Mouse (Mus musculus) neural tube, embryonic 12.5 days (tissue): ENCODE measurements around the gene Kif14. TPM values are rescaled to one million over a fixed set of nuclear protein-coding genes. Genes with fewer than 3 reads are reported as not detected.

Experiments used
- ATAC-seq: fragments of 200-750 bp; cut with Nextera tagmentation; 2 replicates; pipeline ENCODE4 v1.8.0; 2017; ENCODE audit warnings: low read depth, mild to moderate bottlenecking, moderate TSS enrichment, moderate library complexity; ENCODE audit not compliant: low FRiP score
- H3K27ac ChIP-seq: fragments of 300-500 bp; sonication (generic); 2 replicates; pipeline ENCODE4 v1.5.1; 2016
- H3K27me3 ChIP-seq: fragments of 300-500 bp; sonication (generic); replicated peaks from 2 replicates; pipeline ENCODE4 v1.6.1; 2016; ENCODE audit warnings: mild to moderate bottlenecking
- H3K36me3 ChIP-seq: fragments of 300-500 bp; sonication (generic); 2 replicates; pipeline ENCODE4 v1.6.1; 2016; ENCODE audit warnings: mild to moderate bottlenecking
- H3K4me1 ChIP-seq: fragments of 300-500 bp; sonication (generic); 2 replicates; pipeline ENCODE4 v1.6.1; 2016
- H3K4me2 ChIP-seq: fragments of 300-500 bp; sonication (generic); replicated peaks from 2 replicates; pipeline ENCODE4 v1.6.1; 2016; ENCODE audit warnings: mild to moderate bottlenecking
- H3K4me3 ChIP-seq: fragments of 300-500 bp; sonication (generic); 2 replicates; pipeline ENCODE4 v1.5.1; 2016
- H3K9ac ChIP-seq: fragments of 300-500 bp; sonication (generic); 2 replicates; pipeline ENCODE4 v1.6.1; 2016; ENCODE audit warnings: mild to moderate bottlenecking
- H3K9me3 ChIP-seq: fragments of 300-500 bp; sonication (generic); 2 replicates; pipeline ENCODE4 v1.6.1; 2016; ENCODE audit warnings: mild to moderate bottlenecking
- WGBS: fragments of 180-500 bp; shearing (Covaris S2); methylation state at CpG from one replicate; pipeline ENCODE4 v1.1.7; 2016; 5-methylcytosine and 5-hydroxymethylcytosine counted together
- polyA plus RNA-seq: library from polyadenylated mRNA; unstranded; fragments of >200 nt; fragmentation: Nextera tagmentation; extraction: Ambion mirVana; gene quantifications from 2 replicates; pipeline ENCODE4 v1.2.1, GENCODE M21; 2016

Kif14 gene
- polyA plus RNA-seq, 1 experiment from 2014 or later = 3.9 TPM

- no peak for ATAC-seq
- 71% methylated on average over 5 of the region's 5 CpGs for WGBS
Measured at GRCm38 (mm10) chr1:136452421-136452820, 13.7 kb upstream of the Kif14 start.

GRCm38 (mm10) chr1:136455756-136456585 lies 10.2 kb upstream of the Kif14 start:
- H3K27me3 ChIP-seq = no peaks in the 10 kb centered on the region
- no peak for ATAC-seq
- no peaks in the 10 kb centered on the region for H3K4me1 ChIP-seq
- no peak overlapping the region for H3K9ac ChIP-seq
- no peak overlapping the region for H3K4me3 ChIP-seq
- H3K27ac ChIP-seq = no peak overlapping the region
- no peak overlapping the region for H3K4me2 ChIP-seq
- whole genome bisulfite sequencing = 80% methylated on average over 17 of the region's 17 CpGs
- H3K36me3 ChIP-seq = no peaks in the 10 kb centered on the region
- no peaks in the 10 kb centered on the region for H3K9me3 ChIP-seq

More at GRCm38 (mm10) chr1:136452421-136452820, 13.7 kb upstream of the Kif14 start:
- Histone ChIP-seq H3K27me3 (no peaks in the 10 kb centered on the region), H3K4me1 (no peaks in the 10 kb centered on the region), H3K36me3 (no peaks in the 10 kb centered on the region), H3K4me2 (no peak overlapping the region), H3K27ac (no peak overlapping the region), H3K9ac (no peak overlapping the region), H3K9me3 (no peaks in the 10 kb centered on the region), H3K4me3 (no peak overlapping the region)

GRCm38 (mm10) chr1:136456741-136457140 lies 9.4 kb upstream of the Kif14 start:
- H3K9ac ChIP-seq = no peak overlapping the region
- H3K27ac ChIP-seq = no peak overlapping the region
- no peak overlapping the region for H3K4me3 ChIP-seq
- H3K36me3 ChIP-seq = no peaks in the 10 kb centered on the region
- 94% methylated on average over 6 of the region's 6 CpGs for WGBS
- no peak for ATAC-seq
- no peaks in the 10 kb centered on the region for H3K9me3 ChIP-seq
- no peaks in the 10 kb centered on the region for H3K4me1 ChIP-seq
- H3K27me3 ChIP-seq = no peaks in the 10 kb centered on the region
- H3K4me2 ChIP-seq = no peak overlapping the region

- no peak for ATAC-seq
- Histone ChIP-seq H3K36me3 (no peaks in the 10 kb centered on the region), H3K27me3 (no peaks in the 10 kb centered on the region), H3K4me3 (no peak overlapping the region), H3K4me1 (no peaks in the 10 kb centered on the region), H3K4me2 (no peak overlapping the region), H3K27ac (no peak overlapping the region), H3K9ac (no peak overlapping the region), H3K9me3 (no peaks in the 10 kb centered on the region)
- 67% methylated on average over 4 of the region's 4 CpGs for WGBS
Measured at GRCm38 (mm10) chr1:136457403-136457802, 8.7 kb upstream of the Kif14 start.

- H3K36me3 ChIP-seq = no peaks in the 10 kb centered on the region
- WGBS = 29% methylated on average over 9 of the region's 9 CpGs
- no peak for ATAC-seq
- H3K4me1 ChIP-seq = no peaks in the 10 kb centered on the region
- H3K9me3 ChIP-seq = no peaks in the 10 kb centered on the region
- H3K27ac ChIP-seq = no peak overlapping the region
- no peak overlapping the region for H3K9ac ChIP-seq
- H3K4me2 ChIP-seq = no peak overlapping the region
- no peak overlapping the region for H3K4me3 ChIP-seq
- no peaks in the 10 kb centered on the region for H3K27me3 ChIP-seq
Measured at GRCm38 (mm10) chr1:136458691-136459245, 7.4 kb upstream of the Kif14 start.

GRCm38 (mm10) chr1:136462443-136462842 lies 3.7 kb upstream of the Kif14 start:
- Histone ChIP-seq H3K4me1 (peaks cover 9% of the 10 kb centered on the region), H3K36me3 (no peaks in the 10 kb centered on the region), H3K27ac (no peak overlapping the region), H3K27me3 (no peaks in the 10 kb centered on the region), H3K4me3 (no peak overlapping the region), H3K9me3 (no peaks in the 10 kb centered on the region), H3K4me2 (no peak overlapping the region), H3K9ac (no peak overlapping the region)
- 58% methylated on average over 10 of the region's 10 CpGs for WGBS
- ATAC-seq = no peak

GRCm38 (mm10) chr1:136465168-136465567 lies 975 bp upstream of the Kif14 start:
- Histone ChIP-seq H3K9ac (no peak overlapping the region), H3K9me3 (no peaks in the 10 kb centered on the region), H3K4me2 (no peak overlapping the region), H3K4me3 (no peak overlapping the region), H3K27me3 (no peaks in the 10 kb centered on the region), H3K27ac (no peak overlapping the region), H3K4me1 (peaks cover 10% of the 10 kb centered on the region), H3K36me3 (peaks cover 8% of the 10 kb centered on the region; the same call in 1 of the 2 replicates)
- no peak for ATAC-seq

- Histone ChIP-seq H3K9ac (no peak overlapping the region), H3K4me1 (peaks cover 15% of the 10 kb centered on the region), H3K4me3 (no peak overlapping the region), H3K27ac (no peak overlapping the region), H3K9me3 (no peaks in the 10 kb centered on the region), H3K27me3 (no peaks in the 10 kb centered on the region), H3K36me3 (peaks cover 11% of the 10 kb centered on the region), H3K4me2 (no peak overlapping the region)
- ATAC-seq = no peak
- WGBS = 94% methylated on average over 4 of the region's 4 CpGs
Measured at GRCm38 (mm10) chr1:136469408-136469807, 3.3 kb downstream of the Kif14 start.

- H3K36me3 ChIP-seq = peaks cover 11% of the 10 kb centered on the region
- H3K4me3 ChIP-seq = no peak overlapping the region
- ATAC-seq = 0 out of 2 replicates have a peak, but pooled peaks have one; percentile 35
- H3K4me2 ChIP-seq = peak overlapping the region; percentile 27; the same call in 1 of the 2 replicates
- peaks cover 15% of the 10 kb centered on the region for H3K4me1 ChIP-seq
- no peaks in the 10 kb centered on the region for H3K9me3 ChIP-seq
- no peaks in the 10 kb centered on the region for H3K27me3 ChIP-seq
- H3K9ac ChIP-seq = no peak overlapping the region
- H3K27ac ChIP-seq = no peak overlapping the region
- 9% methylated on average over 6 of the region's 6 CpGs for WGBS
Measured at GRCm38 (mm10) chr1:136470471-136470870, 4.3 kb downstream of the Kif14 start.

GRCm38 (mm10) chr1:136491681-136492080 lies 25.5 kb downstream of the Kif14 start:
- H3K36me3 ChIP-seq = peaks cover 51% of the 10 kb centered on the region
- H3K4me2 ChIP-seq = no peak overlapping the region
- no peak for ATAC-seq
- no peak overlapping the region for H3K9ac ChIP-seq
- H3K27ac ChIP-seq = no peak overlapping the region
- no peaks in the 10 kb centered on the region for H3K27me3 ChIP-seq
- H3K4me3 ChIP-seq = no peak overlapping the region
- no peaks in the 10 kb centered on the region for H3K4me1 ChIP-seq
- 90% methylated on average over 5 of the region's 5 CpGs for WGBS
- H3K9me3 ChIP-seq = no peaks in the 10 kb centered on the region

GRCm38 (mm10) chr1:136492232-136492631 lies 26.1 kb downstream of the Kif14 start:
- Histone ChIP-seq H3K9ac (no peak overlapping the region), H3K4me1 (no peaks in the 10 kb centered on the region), H3K27me3 (no peaks in the 10 kb centered on the region), H3K9me3 (no peaks in the 10 kb centered on the region), H3K27ac (no peak overlapping the region), H3K36me3 (peaks cover 56% of the 10 kb centered on the region), H3K4me2 (no peak overlapping the region), H3K4me3 (no peak overlapping the region)
- ATAC-seq = no peak
- WGBS = 89% methylated on average over 2 of the region's 2 CpGs

GRCm38 (mm10) chr1:136499317-136499716 lies 33.2 kb downstream of the Kif14 start:
- H3K4me2 ChIP-seq = no peak overlapping the region
- no peak overlapping the region for H3K9ac ChIP-seq
- no peaks in the 10 kb centered on the region for H3K9me3 ChIP-seq
- H3K27ac ChIP-seq = no peak overlapping the region
- WGBS = 91% methylated on average over 13 of the region's 13 CpGs
- peaks cover 31% of the 10 kb centered on the region for H3K36me3 ChIP-seq
- no peaks in the 10 kb centered on the region for H3K27me3 ChIP-seq
- ATAC-seq = no peak
- H3K4me1 ChIP-seq = no peaks in the 10 kb centered on the region
- H3K4me3 ChIP-seq = no peak overlapping the region

- H3K36me3 ChIP-seq = peaks cover 13% of the 10 kb centered on the region
Measured at GRCm38 (mm10) chr1:136502936-136503335, 36.8 kb downstream of the Kif14 start.

More at GRCm38 (mm10) chr1:136502936-136503335, 36.8 kb downstream of the Kif14 start:
- Histone ChIP-seq H3K9ac (no peak overlapping the region), H3K27me3 (no peaks in the 10 kb centered on the region), H3K4me2 (no peak overlapping the region), H3K4me1 (no peaks in the 10 kb centered on the region), H3K27ac (no peak overlapping the region), H3K9me3 (no peaks in the 10 kb centered on the region), H3K4me3 (no peak overlapping the region)
- 95% methylated on average over 8 of the region's 8 CpGs for WGBS
- ATAC-seq = no peak
